Mouse (Mus musculus): Measurements from ENCODE around the gene Zfp541. TPM values are rescaled to one million over a fixed set of nuclear protein-coding genes. Genes with fewer than 3 reads are reported as not detected.

The Zfp541 gene
- polyA plus RNA-seq, 1 experiment from 2014 or later = not detected

GRCm38 (mm10) chr7:16103760-16104159 lies 42.1 kb downstream of the Zfp541 start:
- peaks cover 53% of the 10 kb centered on the region for H3K36me3 ChIP-seq (ENCODE audit: control insufficient read depth, insufficient read depth, low read length)
- 68% methylated on average over 6 of the region's 6 CpGs for WGBS
- no peak overlapping the region for H3K27ac ChIP-seq (replicated peaks in 1 of 2; ENCODE audit: control insufficient read depth in 1 of 2, insufficient read depth in 1 of 2, low read depth in 2 of 2, low read length in 2 of 2)
- H3K4me3 ChIP-seq (ENCODE audit: control insufficient read depth in 1 of 2, insufficient read depth in 1 of 2, low read depth in 1 of 2, low read length in 2 of 2) = no peak overlapping the region
- no peak overlapping the region for H3K9ac ChIP-seq (ENCODE audit: low read length)
- no peak overlapping the region for H3K4me2 ChIP-seq (ENCODE audit: low read length)
- H3K4me1 ChIP-seq (ENCODE audit: control insufficient read depth in 2 of 2, insufficient read depth in 2 of 2, low read length in 2 of 2) = peaks cover 4 to 18% of the 10 kb centered on the region in 2 experiments; a peak in 3 of 4 replicates
- no peaks in the 10 kb centered on the region for H3K9me3 ChIP-seq (ENCODE audit: control insufficient read depth, low read length)
- no peaks in the 10 kb centered on the region for H3K27me3 ChIP-seq (ENCODE audit: control insufficient read depth, insufficient read depth, low read length)
- ATAC-seq (ENCODE audit: insufficient number of reproducible peaks, insufficient read depth, low FRiP score, low read depth) = no peak

GRCm38 (mm10) chr7:16104611-16105388 lies 43.2 kb downstream of the Zfp541 start:
- no peak overlapping the region for H3K27ac ChIP-seq (replicated peaks in 1 of 2; ENCODE audit: control insufficient read depth in 1 of 2, insufficient read depth in 1 of 2, low read depth in 2 of 2, low read length in 2 of 2)
- no peak overlapping the region for H3K4me3 ChIP-seq (ENCODE audit: control insufficient read depth in 1 of 2, insufficient read depth in 1 of 2, low read depth in 1 of 2, low read length in 2 of 2)
- no peaks in the 10 kb centered on the region for H3K9me3 ChIP-seq (ENCODE audit: control insufficient read depth, low read length)
- peaks cover 0 to 10% of the 10 kb centered on the region in 2 experiments; a peak in 2 of 4 replicates for H3K4me1 ChIP-seq (ENCODE audit: control insufficient read depth in 2 of 2, insufficient read depth in 2 of 2, low read length in 2 of 2)
- ATAC-seq (ENCODE audit: insufficient number of reproducible peaks, insufficient read depth, low FRiP score, low read depth) = no peak
- WGBS = 89% methylated on average over 7 of the region's 7 CpGs
- H3K36me3 ChIP-seq (ENCODE audit: control insufficient read depth, insufficient read depth, low read length) = peaks cover 63% of the 10 kb centered on the region
- no peaks in the 10 kb centered on the region for H3K27me3 ChIP-seq (ENCODE audit: control insufficient read depth, insufficient read depth, low read length)
- no peak overlapping the region for H3K9ac ChIP-seq (ENCODE audit: low read length)
- H3K4me2 ChIP-seq (ENCODE audit: low read length) = no peak overlapping the region

- Histone ChIP-seq H3K27ac (replicated peaks in 1 of 2; ENCODE audit: control insufficient read depth in 1 of 2, insufficient read depth in 1 of 2, low read depth in 2 of 2, low read length in 2 of 2) (no peak overlapping the region), H3K27me3 (ENCODE audit: control insufficient read depth, insufficient read depth, low read length) (no peaks in the 10 kb centered on the region), H3K9ac (ENCODE audit: low read length) (no peak overlapping the region), H3K36me3 (ENCODE audit: control insufficient read depth, insufficient read depth, low read length) (peaks cover 83% of the 10 kb centered on the region), H3K4me1 (ENCODE audit: control insufficient read depth in 2 of 2, insufficient read depth in 2 of 2, low read length in 2 of 2) (no peaks in the 10 kb centered on the region), H3K4me3 (ENCODE audit: control insufficient read depth in 1 of 2, insufficient read depth in 1 of 2, low read depth in 1 of 2, low read length in 2 of 2) (no peak overlapping the region), H3K9me3 (ENCODE audit: control insufficient read depth, low read length) (no peaks in the 10 kb centered on the region), H3K4me2 (ENCODE audit: low read length) (no peak overlapping the region)
- 87% methylated on average over 9 of the region's 9 CpGs for WGBS
- ATAC-seq (ENCODE audit: insufficient number of reproducible peaks, insufficient read depth, low FRiP score, low read depth) = no peak
Measured at GRCm38 (mm10) chr7:16108886-16109542, 47.4 kb downstream of the Zfp541 start.

- Histone ChIP-seq H3K4me3 (ENCODE audit: control insufficient read depth in 1 of 2, insufficient read depth in 1 of 2, low read depth in 1 of 2, low read length in 2 of 2) (no peak overlapping the region), H3K27ac (replicated peaks in 1 of 2; ENCODE audit: control insufficient read depth in 1 of 2, insufficient read depth in 1 of 2, low read depth in 2 of 2, low read length in 2 of 2) (no peak overlapping the region), H3K27me3 (ENCODE audit: control insufficient read depth, insufficient read depth, low read length) (no peaks in the 10 kb centered on the region), H3K36me3 (ENCODE audit: control insufficient read depth, insufficient read depth, low read length) (peaks cover 84% of the 10 kb centered on the region), H3K9ac (ENCODE audit: low read length) (no peak overlapping the region), H3K4me1 (ENCODE audit: control insufficient read depth in 2 of 2, insufficient read depth in 2 of 2, low read length in 2 of 2) (no peaks in the 10 kb centered on the region), H3K4me2 (ENCODE audit: low read length) (no peak overlapping the region), H3K9me3 (ENCODE audit: control insufficient read depth, low read length) (no peaks in the 10 kb centered on the region)
- no peak for ATAC-seq (ENCODE audit: insufficient number of reproducible peaks, insufficient read depth, low FRiP score, low read depth)
- WGBS = 96% methylated on average over 8 of the region's 8 CpGs
Measured at GRCm38 (mm10) chr7:16110158-16110557, 48.5 kb downstream of the Zfp541 start.

GRCm38 (mm10) chr7:16111284-16112090 lies 49.9 kb downstream of the Zfp541 start:
- H3K4me3 ChIP-seq (ENCODE audit: control insufficient read depth in 1 of 2, insufficient read depth in 1 of 2, low read depth in 1 of 2, low read length in 2 of 2) = no peak overlapping the region
- peaks cover 95% of the 10 kb centered on the region for H3K36me3 ChIP-seq (ENCODE audit: control insufficient read depth, insufficient read depth, low read length)
- H3K9ac ChIP-seq (ENCODE audit: low read length) = no peak overlapping the region
- ATAC-seq (ENCODE audit: insufficient number of reproducible peaks, insufficient read depth, low FRiP score, low read depth) = no peak
- H3K9me3 ChIP-seq (ENCODE audit: control insufficient read depth, low read length) = no peaks in the 10 kb centered on the region
- no peaks in the 10 kb centered on the region for H3K27me3 ChIP-seq (ENCODE audit: control insufficient read depth, insufficient read depth, low read length)
- no peak overlapping the region for H3K27ac ChIP-seq (replicated peaks in 1 of 2; ENCODE audit: control insufficient read depth in 1 of 2, insufficient read depth in 1 of 2, low read depth in 2 of 2, low read length in 2 of 2)
- no peak overlapping the region for H3K4me2 ChIP-seq (ENCODE audit: low read length)
- no peaks in the 10 kb centered on the region for H3K4me1 ChIP-seq (ENCODE audit: control insufficient read depth in 2 of 2, insufficient read depth in 2 of 2, low read length in 2 of 2)
- WGBS = 92% methylated on average over 7 of the region's 7 CpGs

- ATAC-seq (ENCODE audit: insufficient number of reproducible peaks, insufficient read depth, low FRiP score, low read depth) = no peak
- peaks cover 67% of the 10 kb centered on the region for H3K36me3 ChIP-seq (ENCODE audit: control insufficient read depth, insufficient read depth, low read length)
- WGBS = 90% methylated on average over 7 of the region's 7 CpGs
Measured at GRCm38 (mm10) chr7:16116418-16116817, 54.8 kb downstream of the Zfp541 start.

GRCm38 (mm10) chr7:16117100-16117499 lies 55.5 kb downstream of the Zfp541 start:
- 84% methylated on average over 3 of the region's 3 CpGs for WGBS
- Histone ChIP-seq H3K4me3 (ENCODE audit: control insufficient read depth in 1 of 2, insufficient read depth in 1 of 2, low read depth in 1 of 2, low read length in 2 of 2) (no peak overlapping the region), H3K4me1 (ENCODE audit: control insufficient read depth in 2 of 2, insufficient read depth in 2 of 2, low read length in 2 of 2) (peaks cover 4 to 18% of the 10 kb centered on the region in 2 experiments), H3K27ac (replicated peaks in 1 of 2; ENCODE audit: control insufficient read depth in 1 of 2, insufficient read depth in 1 of 2, low read depth in 2 of 2, low read length in 2 of 2) (no peak overlapping the region), H3K27me3 (ENCODE audit: control insufficient read depth, insufficient read depth, low read length) (no peaks in the 10 kb centered on the region), H3K9ac (ENCODE audit: low read length) (no peak overlapping the region), H3K4me2 (ENCODE audit: low read length) (no peak overlapping the region), H3K9me3 (ENCODE audit: control insufficient read depth, low read length) (no peaks in the 10 kb centered on the region), H3K36me3 (ENCODE audit: control insufficient read depth, insufficient read depth, low read length) (peaks cover 60% of the 10 kb centered on the region)
- no peak for ATAC-seq (ENCODE audit: insufficient number of reproducible peaks, insufficient read depth, low FRiP score, low read depth)

More at GRCm38 (mm10) chr7:16116418-16116817, 54.8 kb downstream of the Zfp541 start:
- H3K4me2 ChIP-seq (ENCODE audit: low read length) = no peak overlapping the region
- H3K4me1 ChIP-seq (ENCODE audit: control insufficient read depth in 2 of 2, insufficient read depth in 2 of 2, low read length in 2 of 2) = peaks cover 4 to 18% of the 10 kb centered on the region in 2 experiments
- no peak overlapping the region for H3K9ac ChIP-seq (ENCODE audit: low read length)
- no peak overlapping the region for H3K4me3 ChIP-seq (ENCODE audit: control insufficient read depth in 1 of 2, insufficient read depth in 1 of 2, low read depth in 1 of 2, low read length in 2 of 2)
- no peaks in the 10 kb centered on the region for H3K9me3 ChIP-seq (ENCODE audit: control insufficient read depth, low read length)
- H3K27me3 ChIP-seq (ENCODE audit: control insufficient read depth, insufficient read depth, low read length) = no peaks in the 10 kb centered on the region
- no peak overlapping the region for H3K27ac ChIP-seq (replicated peaks in 1 of 2; ENCODE audit: control insufficient read depth in 1 of 2, insufficient read depth in 1 of 2, low read depth in 2 of 2, low read length in 2 of 2)

Measured in heart, embryonic 14.5 days (tissue).